Mouse (Mus musculus) inflammation-experienced regulatory T-cells, adult 6 months (primary cell): ENCODE measurements around the gene Ctnnb1. TPM values are rescaled to one million over a fixed set of nuclear protein-coding genes. Genes with fewer than 3 reads are reported as not detected.

Source experiments
- ATAC-seq: one replicate; pipeline ENCODE4 v1.8.0; 2017
- polyA plus RNA-seq, 3 experiments: library from polyadenylated mRNA; unstranded; fragments of 100-300 nt; shearing (Covaris generic); gene quantifications; one replicate each; pipeline ENCODE4 v1.2.1; 2017

Gene Ctnnb1
- polyA plus RNA-seq, 3 experiments from 2014 or later: 64.5 to 97.0 (median 82.2) TPM

- ATAC-seq: no peak
These were observed 33.1 kb downstream of the Ctnnb1 start for GRCm38 (mm10) chr9:120961969-120962700.

- no peak for ATAC-seq
These were observed 34.1 kb downstream of the Ctnnb1 start for GRCm38 (mm10) chr9:120963104-120963503.

- no peak for ATAC-seq
These were observed 34.7 kb downstream of the Ctnnb1 start for GRCm38 (mm10) chr9:120963720-120964119.

GRCm38 (mm10) chr9:120964224-120964623 lies 35.2 kb downstream of the Ctnnb1 start:
- ATAC-seq: no peak

- no peak for ATAC-seq
These were observed 36.0 kb downstream of the Ctnnb1 start for GRCm38 (mm10) chr9:120965007-120965406.

GRCm38 (mm10) chr9:120973026-120973515 lies 44.1 kb downstream of the Ctnnb1 start:
- ATAC-seq: no peak

- ATAC-seq: no peak
These were observed 45.2 kb downstream of the Ctnnb1 start for GRCm38 (mm10) chr9:120974209-120974608.

GRCm38 (mm10) chr9:120976158-120976557 lies 47.1 kb downstream of the Ctnnb1 start:
- no peak for ATAC-seq

- no peak for ATAC-seq
These were observed 47.8 kb downstream of the Ctnnb1 start for GRCm38 (mm10) chr9:120976856-120977255.

- ATAC-seq: no peak
These were observed 52.8 kb downstream of the Ctnnb1 start for GRCm38 (mm10) chr9:120981777-120982176.

- no peak for ATAC-seq
These were observed 54.8 kb downstream of the Ctnnb1 start for GRCm38 (mm10) chr9:120983849-120984248.

- no peak for ATAC-seq
These were observed 55.5 kb downstream of the Ctnnb1 start for GRCm38 (mm10) chr9:120984509-120984908.

- no peak for ATAC-seq
These were observed 56.0 kb downstream of the Ctnnb1 start for GRCm38 (mm10) chr9:120985009-120985408.

GRCm38 (mm10) chr9:120985524-120985923 lies 56.5 kb downstream of the Ctnnb1 start:
- ATAC-seq: no peak

- ATAC-seq: no peak
These were observed 57.2 kb downstream of the Ctnnb1 start for GRCm38 (mm10) chr9:120986255-120986654.

- ATAC-seq: no peak
These were observed 58.0 kb downstream of the Ctnnb1 start for GRCm38 (mm10) chr9:120986994-120987393.

- no peak for ATAC-seq
These were observed 59.1 kb downstream of the Ctnnb1 start for GRCm38 (mm10) chr9:120988088-120988487.

GRCm38 (mm10) chr9:120989806-120990700 lies 61.0 kb downstream of the Ctnnb1 start:
- no peak for ATAC-seq

GRCm38 (mm10) chr9:120991801-120992200 lies 62.8 kb downstream of the Ctnnb1 start:
- no peak for ATAC-seq

GRCm38 (mm10) chr9:120993004-120993403 lies 64.0 kb downstream of the Ctnnb1 start:
- no peak for ATAC-seq

- no peak for ATAC-seq
These were observed 65.5 kb downstream of the Ctnnb1 start for GRCm38 (mm10) chr9:120994223-120995155.

- ATAC-seq: no peak
These were observed 69.7 kb downstream of the Ctnnb1 start for GRCm38 (mm10) chr9:120998696-120999095.
